Mouse (Mus musculus) midbrain, embryonic 13.5 days (tissue): ENCODE measurements around the gene Hsd17b14. TPM values are rescaled to one million over a fixed set of nuclear protein-coding genes. Genes with fewer than 3 reads are reported as not detected.
A peak's percentile ranks its signal among the peaks of the same experiment; 100 is the strongest.
"Not testable (repeated sequence)": the region's sequence is repeated elsewhere in the genome, so short reads cannot be mapped to it uniquely, and the experiment has no call there.

Experiments used
- ATAC-seq: fragments of 200-750 bp; cut with Nextera tagmentation; 2 replicates; pipeline ENCODE4 v1.8.0; 2017; ENCODE audit warnings: mild to moderate bottlenecking, moderate TSS enrichment, moderate library complexity
- H3K27ac ChIP-seq: fragments of 300-500 bp; sonication (generic); 2 replicates; pipeline ENCODE4 v1.5.1; 2015; ENCODE audit warnings: inconsistent platforms, mild to moderate bottlenecking, moderate library complexity
- H3K27me3 ChIP-seq: fragments of 300-500 bp; sonication (generic); 2 replicates; pipeline ENCODE4 v1.6.1; 2015; ENCODE audit warnings: mild to moderate bottlenecking, inconsistent platforms
- H3K36me3 ChIP-seq: fragments of 300-500 bp; sonication (generic); 2 replicates; pipeline ENCODE4 v1.6.1; 2015; ENCODE audit warnings: mild to moderate bottlenecking, inconsistent platforms
- H3K4me1 ChIP-seq: fragments of 300-500 bp; sonication (generic); replicated peaks from 2 replicates; pipeline ENCODE4 v1.6.1; 2015; ENCODE audit warnings: inconsistent platforms
- H3K4me2 ChIP-seq: fragments of 300-500 bp; sonication (generic); replicated peaks from 2 replicates; pipeline ENCODE4 v1.6.1; 2015; ENCODE audit warnings: moderate library complexity, mild to moderate bottlenecking, inconsistent platforms
- H3K4me3 ChIP-seq: fragments of 300-500 bp; sonication (generic); replicated peaks from 2 replicates; pipeline ENCODE4 v1.5.1; 2015; ENCODE audit warnings: mild to moderate bottlenecking, inconsistent platforms
- H3K9ac ChIP-seq: fragments of 300-500 bp; sonication (generic); replicated peaks from 2 replicates; pipeline ENCODE4 v1.6.1; 2015; ENCODE audit warnings: mild to moderate bottlenecking, inconsistent platforms
- H3K9me3 ChIP-seq: fragments of 300-500 bp; sonication (generic); 2 replicates; pipeline ENCODE4 v1.6.1; 2016; ENCODE audit warnings: mild to moderate bottlenecking, inconsistent platforms
- WGBS: fragments of 180-500 bp; shearing (Covaris S2); methylation state at CpG from one replicate; pipeline ENCODE4 v1.1.7; 2015; 5-methylcytosine and 5-hydroxymethylcytosine counted together
- polyA plus RNA-seq: library from polyadenylated mRNA; unstranded; fragments of >200 nt; fragmentation: Nextera tagmentation; extraction: Ambion mirVana; gene quantifications from 2 replicates; pipeline ENCODE4 v1.2.1, GENCODE M21; 2015

Hsd17b14 gene
- 0.13 and 0.21 TPM in 2 replicates for polyA plus RNA-seq

- Histone ChIP-seq H3K9me3 (no peaks in the 10 kb centered on the region), H3K4me1 (no peaks in the 10 kb centered on the region), H3K36me3 (no peaks in the 10 kb centered on the region), H3K9ac (no peak within 1 kb of the TSS; the same call in 1 of the 2 replicates), H3K27ac (no peak within 1 kb of the TSS), H3K4me3 (no peak within 1 kb of the TSS), H3K4me2 (no peak within 1 kb of the TSS), H3K27me3 (no peaks in the 10 kb centered on the region)
- WGBS = 47% methylated on average over 8 of the region's 8 CpGs
- ATAC-seq = no peak
Measured at GRCm38 (mm10) chr7:45554744-45555143, at the start of gene Hsd17b14. Hsd17b14 (plus strand) TSS chr7:45554893.

- H3K9me3 ChIP-seq = no peaks in the 10 kb centered on the region
- H3K4me1 ChIP-seq = peaks cover 18% of the 10 kb centered on the region
- peaks cover 33% of the 10 kb centered on the region for H3K36me3 ChIP-seq
- H3K27me3 ChIP-seq = no peaks in the 10 kb centered on the region
- 91% methylated on average over 6 of the region's 6 CpGs for WGBS
- no peak for ATAC-seq
- no peak overlapping the region for H3K27ac ChIP-seq
- H3K9ac ChIP-seq = no peak overlapping the region
- no peak overlapping the region for H3K4me2 ChIP-seq
- H3K4me3 ChIP-seq = no peak overlapping the region
Measured at GRCm38 (mm10) chr7:45507583-45507982, 47.1 kb upstream of the Hsd17b14 start.

GRCm38 (mm10) chr7:45508561-45508960 lies 46.1 kb upstream of the Hsd17b14 start:
- no peak for ATAC-seq
- no peak overlapping the region for H3K4me3 ChIP-seq
- H3K4me1 ChIP-seq = peaks cover 18% of the 10 kb centered on the region
- H3K9ac ChIP-seq = no peak overlapping the region
- H3K27me3 ChIP-seq = no peaks in the 10 kb centered on the region
- peaks cover 27% of the 10 kb centered on the region for H3K36me3 ChIP-seq
- no peak overlapping the region for H3K4me2 ChIP-seq
- no peaks in the 10 kb centered on the region for H3K9me3 ChIP-seq
- WGBS = 93% methylated on average over 6 of the region's 6 CpGs
- H3K27ac ChIP-seq = no peak overlapping the region

GRCm38 (mm10) chr7:45509181-45509882 lies 45.4 kb upstream of the Hsd17b14 start:
- 47% methylated on average over 19 of the region's 19 CpGs for WGBS
- H3K27ac ChIP-seq = no peak overlapping the region

GRCm38 (mm10) chr7:45509912-45510787 lies 44.5 kb upstream of the Hsd17b14 start, which contains the start of gene Nucb1:
Nucb1 (minus strand) TSS chr7:45510406.
- H3K9me3 ChIP-seq = no peaks in the 10 kb centered on the region
- WGBS = under 1% methylated on average over 44 of the region's 44 CpGs
- ATAC-seq = peak; percentile 89
- H3K27ac ChIP-seq = peak within 1 kb of the TSS; percentile 41
- H3K4me3 ChIP-seq = peak within 1 kb of the TSS; percentile 54
- peaks cover 18% of the 10 kb centered on the region for H3K36me3 ChIP-seq
- peaks cover 18% of the 10 kb centered on the region for H3K4me1 ChIP-seq
- peak within 1 kb of the TSS; percentile 76 for H3K9ac ChIP-seq
- no peaks in the 10 kb centered on the region for H3K27me3 ChIP-seq
- peak within 1 kb of the TSS; percentile 92 for H3K4me2 ChIP-seq

More at GRCm38 (mm10) chr7:45509181-45509882, 45.4 kb upstream of the Hsd17b14 start:
- H3K27me3 ChIP-seq = no peaks in the 10 kb centered on the region
- peak overlapping the region; percentile 76 for H3K9ac ChIP-seq
- H3K4me3 ChIP-seq = peak overlapping the region; percentile 54
- ATAC-seq = peak; percentile 32
- no peaks in the 10 kb centered on the region for H3K9me3 ChIP-seq
- H3K4me2 ChIP-seq = peak overlapping the region; percentile 92
- peaks cover 18% of the 10 kb centered on the region for H3K4me1 ChIP-seq
- H3K36me3 ChIP-seq = peaks cover 22% of the 10 kb centered on the region

GRCm38 (mm10) chr7:45514411-45514810 lies 40.3 kb upstream of the Hsd17b14 start:
- no peak overlapping the region for H3K4me3 ChIP-seq
- no peaks in the 10 kb centered on the region for H3K36me3 ChIP-seq
- no peak for ATAC-seq
- H3K27me3 ChIP-seq = no peaks in the 10 kb centered on the region
- H3K4me1 ChIP-seq = peaks cover 4% of the 10 kb centered on the region
- H3K27ac ChIP-seq = no peak overlapping the region
- 84% methylated on average over 7 of the region's 7 CpGs for WGBS
- no peak overlapping the region for H3K9ac ChIP-seq
- H3K9me3 ChIP-seq = no peaks in the 10 kb centered on the region
- H3K4me2 ChIP-seq = no peak overlapping the region

GRCm38 (mm10) chr7:45515436-45515835 lies 39.3 kb upstream of the Hsd17b14 start:
- H3K4me3 ChIP-seq = no peak overlapping the region
- no peaks in the 10 kb centered on the region for H3K9me3 ChIP-seq
- no peak for ATAC-seq
- no peak overlapping the region for H3K9ac ChIP-seq
- H3K4me2 ChIP-seq = no peak overlapping the region
- 26% methylated on average over 16 of the region's 16 CpGs for WGBS
- H3K36me3 ChIP-seq = no peaks in the 10 kb centered on the region
- no peak overlapping the region for H3K27ac ChIP-seq
- no peaks in the 10 kb centered on the region for H3K4me1 ChIP-seq
- H3K27me3 ChIP-seq = no peaks in the 10 kb centered on the region

- WGBS = 71% methylated on average over 5 of the region's 5 CpGs
- H3K4me1 ChIP-seq, H3K9me3 ChIP-seq, H3K4me3 ChIP-seq, H3K4me2 ChIP-seq, H3K27me3 ChIP-seq, H3K27ac ChIP-seq, ATAC-seq, H3K36me3 ChIP-seq, H3K9ac ChIP-seq: not testable (repeated sequence)
Measured at GRCm38 (mm10) chr7:45516846-45517245, 37.8 kb upstream of the Hsd17b14 start.

GRCm38 (mm10) chr7:45518618-45519017 lies 36.1 kb upstream of the Hsd17b14 start:
- Histone ChIP-seq H3K27me3 (no peaks in the 10 kb centered on the region), H3K9me3 (no peaks in the 10 kb centered on the region), H3K36me3 (no peaks in the 10 kb centered on the region), H3K4me3 (no peak overlapping the region), H3K9ac (no peak overlapping the region), H3K4me2 (no peak overlapping the region), H3K4me1 (peaks cover 12% of the 10 kb centered on the region; the same call in 1 of the 2 replicates), H3K27ac (no peak overlapping the region)
- no peak for ATAC-seq
- WGBS = 93% methylated on average over 16 of the region's 16 CpGs

- no peak for ATAC-seq
- Histone ChIP-seq H3K27ac (no peak overlapping the region), H3K4me2 (no peak overlapping the region), H3K9me3 (no peaks in the 10 kb centered on the region), H3K4me1 (peaks cover 16% of the 10 kb centered on the region), H3K27me3 (no peaks in the 10 kb centered on the region), H3K36me3 (no peaks in the 10 kb centered on the region), H3K9ac (no peak overlapping the region), H3K4me3 (no peak overlapping the region)
- WGBS = 84% methylated on average over 8 of the region's 8 CpGs
Measured at GRCm38 (mm10) chr7:45519345-45520120, 35.2 kb upstream of the Hsd17b14 start.

GRCm38 (mm10) chr7:45520605-45521004 lies 34.1 kb upstream of the Hsd17b14 start:
- no peak for ATAC-seq
- Histone ChIP-seq H3K9ac (no peak overlapping the region), H3K9me3 (no peaks in the 10 kb centered on the region), H3K4me2 (no peak overlapping the region), H3K36me3 (no peaks in the 10 kb centered on the region), H3K27ac (no peak overlapping the region), H3K4me3 (no peak overlapping the region), H3K4me1 (peaks cover 27% of the 10 kb centered on the region), H3K27me3 (0 out of 2 replicates have a peak, but pooled peaks cover 3% of the 10 kb centered on the region)
- 93% methylated on average over 7 of the region's 7 CpGs for WGBS
